Mouse (Mus musculus) adrenal gland, postnatal 36 days (tissue): ENCODE results near the gene Neu1. TPM values are rescaled to one million over a fixed set of nuclear protein-coding genes. Genes with fewer than 3 reads are reported as not detected.
"Not testable (repeated sequence)": the region's sequence is repeated elsewhere in the genome, so short reads cannot be mapped to it uniquely, and the experiment has no call there.

Experiments used
- DNase-seq, 2 experiments: peaks; one replicate each; pipeline ENCODE4 v3.0.0; 2021; ENCODE audit warnings: mixed read lengths in 1 of 2
- total RNA-seq, 2 experiments: library from RNA; stranded (reverse); gene quantifications; 2 replicates each; pipeline ENCODE4 v1.2.3; 2021

The Neu1 gene
- total RNA-seq, 2 experiments from 2014 or later = 25.4 to 27.4 TPM

GRCm38 (mm10) chr17:34901948-34902347 lies 29.1 kb upstream of the Neu1 start:
- DNase-seq = not testable (repeated sequence)

- no peak for DNase-seq
Observed at GRCm38 (mm10) chr17:34902895-34903294, 28.2 kb upstream of the Neu1 start.

- DNase-seq = no peak
Observed at GRCm38 (mm10) chr17:34910982-34911381, 20.1 kb upstream of the Neu1 start.

GRCm38 (mm10) chr17:34911945-34912351 lies 19.1 kb upstream of the Neu1 start:
- peak; percentile 80 to 83 for DNase-seq

GRCm38 (mm10) chr17:34913930-34914665 lies 17.0 kb upstream of the Neu1 start, which contains the start of gene Slc44a4:
Gene Slc44a4 (plus strand): TSS chr17:34914466.
- no peak for DNase-seq

GRCm38 (mm10) chr17:34915410-34915831 lies 15.6 kb upstream of the Neu1 start:
- DNase-seq = peak; percentile 50 to 72

GRCm38 (mm10) chr17:34916316-34916715 lies 14.7 kb upstream of the Neu1 start:
- no peak for DNase-seq

GRCm38 (mm10) chr17:34917188-34917587 lies 13.9 kb upstream of the Neu1 start:
- DNase-seq = no peak

GRCm38 (mm10) chr17:34922939-34923338 lies 8.1 kb upstream of the Neu1 start:
- DNase-seq = no peak

- no peak for DNase-seq
Observed at GRCm38 (mm10) chr17:34924258-34924657, 6.8 kb upstream of the Neu1 start.

- peak; percentile 47 to 55 for DNase-seq
Observed at GRCm38 (mm10) chr17:34927306-34928019, 3.6 kb upstream of the Neu1 start.

GRCm38 (mm10) chr17:34928841-34929240 lies 2.2 kb upstream of the Neu1 start:
- no peak for DNase-seq

- DNase-seq = peak; percentile 29 to 45
Observed at GRCm38 (mm10) chr17:34931735-34932098, 664 bp downstream of the Neu1 start.

GRCm38 (mm10) chr17:34932287-34932686 lies 1.2 kb downstream of the Neu1 start:
- no peak for DNase-seq

GRCm38 (mm10) chr17:34934031-34934430 lies 3.0 kb downstream of the Neu1 start:
- no peak for DNase-seq

- peak in 1 of 2 experiments; percentile 58 for DNase-seq
Observed at GRCm38 (mm10) chr17:34934830-34935229, 3.8 kb downstream of the Neu1 start.

- no peak for DNase-seq
Observed at GRCm38 (mm10) chr17:34937960-34938505, 7.0 kb downstream of the Neu1 start.

GRCm38 (mm10) chr17:34941344-34942041 lies 10.4 kb downstream of the Neu1 start:
- peak in 1 of 2 experiments; percentile 28 for DNase-seq

- DNase-seq = no peak
Observed at GRCm38 (mm10) chr17:34943128-34943815, 12.2 kb downstream of the Neu1 start.

- no peak for DNase-seq
Observed at GRCm38 (mm10) chr17:34944362-34944761, 13.3 kb downstream of the Neu1 start.

- DNase-seq = no peak
Observed at GRCm38 (mm10) chr17:34946486-34947140, 15.6 kb downstream of the Neu1 start.
